Mouse (Mus musculus) lung, adult 2 months (tissue): ENCODE data around the gene Gm20388.

Experiments used
- CTCF ChIP-seq: fragments of 200-500 bp; IDR thresholded peaks from 2 replicates; pipeline ENCODE4 v1.5.1; 2011; ENCODE audit warnings: mild to moderate bottlenecking, low read length, control low read depth; ENCODE audit not compliant: insufficient read depth
- POLR2A ChIP-seq: fragments of 200-500 bp; IDR thresholded peaks from 2 replicates; pipeline ENCODE4 v1.6.1; 2011; ENCODE audit warnings: low read depth, mild to moderate bottlenecking, control low read depth, low read length, borderline replicate concordance; ENCODE audit errors: extremely low read depth

DNA sequence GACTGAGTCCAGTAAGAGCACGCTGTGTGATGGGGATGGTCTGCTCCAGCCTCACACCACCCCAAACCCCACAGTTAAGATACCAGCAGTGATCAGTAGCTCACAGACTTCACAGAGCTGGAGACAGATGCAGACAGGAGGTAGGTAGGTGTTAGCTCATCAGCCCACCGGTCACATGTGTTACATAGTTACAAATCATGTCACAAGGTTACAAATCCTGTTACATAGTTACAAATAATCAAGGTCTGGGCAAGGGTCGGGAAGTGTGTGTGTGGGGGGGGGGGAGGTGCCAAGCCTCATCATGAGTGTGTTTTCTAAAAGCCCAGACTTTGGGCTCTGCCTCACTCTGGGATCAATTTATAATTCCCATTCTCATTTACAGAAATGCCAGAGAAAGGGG is 4450.3 kb downstream of the Gm20388 start:
- TF ChIP-seq POLR2A: no peak
- no peak for TF ChIP-seq CTCF
